Mouse (Mus musculus): Measurements from ENCODE around the gene Ms4a8a. TPM values are rescaled to one million over a fixed set of nuclear protein-coding genes. Genes with fewer than 3 reads are reported as not detected.

The Ms4a8a gene
- 0.20 TPM for polyA plus RNA-seq (2014; fragmentation: Illumina TruSeq; extraction: RNeasy Lipid Tissue Mini Kit (QIAGEN cat#74804); ENCODE audit: low read depth, low replicate concordance)

DNA sequence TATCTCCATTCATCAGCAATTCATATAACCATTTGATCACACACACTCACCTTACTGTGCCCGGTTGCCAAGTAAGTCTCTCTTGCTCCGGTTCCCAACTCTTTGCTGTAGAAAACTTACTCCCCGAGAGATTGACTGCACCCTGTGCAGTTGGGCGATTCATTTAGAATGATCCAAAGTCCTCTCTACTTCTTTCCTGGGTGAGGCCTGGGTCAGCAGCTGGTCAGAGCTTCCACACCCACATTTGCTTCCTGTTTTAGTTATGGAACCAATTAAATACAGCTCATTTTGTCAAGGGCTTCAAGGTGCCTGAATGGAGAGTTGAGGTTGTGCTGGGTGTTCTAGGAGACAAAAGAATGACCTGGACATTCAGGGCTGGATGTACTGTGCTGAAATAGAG, at the start of gene Ms4a8a:
TSS of gene Ms4a8a (minus strand) at position 169 of the 400 bp plus-strand sequence.

DNA sequence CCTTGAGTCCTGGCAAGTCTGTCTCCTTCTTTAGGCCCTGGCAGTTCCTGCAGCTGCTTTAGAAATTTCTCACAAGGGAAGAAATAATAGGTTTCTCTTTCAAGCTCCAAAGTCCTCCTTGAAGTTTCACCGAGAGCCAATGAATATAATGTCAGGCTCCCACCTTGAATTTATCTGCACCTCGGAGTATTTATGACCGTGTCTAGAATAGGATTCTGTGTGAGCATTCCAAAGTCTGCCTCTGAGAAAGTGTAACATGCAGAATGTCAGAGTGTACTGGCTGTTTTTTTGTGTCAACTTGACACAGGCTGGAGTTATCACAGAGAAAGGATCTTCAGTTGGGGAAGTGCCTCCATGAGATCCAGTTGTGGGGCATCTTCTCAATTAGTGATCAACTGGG, 63.0 kb downstream of the Ms4a8a start, which contains the start of gene Ms4a18:
TSS of gene Ms4a18 (minus strand) at position 141 of the 400 bp plus-strand sequence.

Other genes with a start within 250 kb of the Ms4a8a start
- 0.32 TPM for gene Slc15a3, start 241.4 kb downstream of the Ms4a8a start, polyA plus RNA-seq (2014; fragmentation: Illumina TruSeq; extraction: RNeasy Lipid Tissue Mini Kit (QIAGEN cat#74804); ENCODE audit: low read depth, low replicate concordance)
- not detected for gene Tmem132a, start 211.2 kb downstream of the Ms4a8a start, polyA plus RNA-seq (2014; fragmentation: Illumina TruSeq; extraction: RNeasy Lipid Tissue Mini Kit (QIAGEN cat#74804); ENCODE audit: low read depth, low replicate concordance)
- 10.3 TPM for gene Tmem109, start 199.1 kb downstream of the Ms4a8a start, polyA plus RNA-seq (2014; fragmentation: Illumina TruSeq; extraction: RNeasy Lipid Tissue Mini Kit (QIAGEN cat#74804); ENCODE audit: low read depth, low replicate concordance)
- gene Prpf19, start 185.9 kb downstream of the Ms4a8a start, polyA plus RNA-seq (2014; fragmentation: Illumina TruSeq; extraction: RNeasy Lipid Tissue Mini Kit (QIAGEN cat#74804); ENCODE audit: low read depth, low replicate concordance) = 34.5 TPM
- not detected for gene Zp1, start 160.5 kb downstream of the Ms4a8a start, polyA plus RNA-seq (2014; fragmentation: Illumina TruSeq; extraction: RNeasy Lipid Tissue Mini Kit (QIAGEN cat#74804); ENCODE audit: low read depth, low replicate concordance)
- gene Ptgdr2, start 143.9 kb downstream of the Ms4a8a start, polyA plus RNA-seq (2014; fragmentation: Illumina TruSeq; extraction: RNeasy Lipid Tissue Mini Kit (QIAGEN cat#74804); ENCODE audit: low read depth, low replicate concordance) = 0.27 TPM
- 4.6 TPM for gene Ccdc86, start 131.8 kb downstream of the Ms4a8a start, polyA plus RNA-seq (2014; fragmentation: Illumina TruSeq; extraction: RNeasy Lipid Tissue Mini Kit (QIAGEN cat#74804); ENCODE audit: low read depth, low replicate concordance)
- 0.42 TPM for gene Ms4a10, start 106.4 kb downstream of the Ms4a8a start, polyA plus RNA-seq (2014; fragmentation: Illumina TruSeq; extraction: RNeasy Lipid Tissue Mini Kit (QIAGEN cat#74804); ENCODE audit: low read depth, low replicate concordance)
- not detected for gene Ms4a15, start 87.9 kb downstream of the Ms4a8a start, polyA plus RNA-seq (2014; fragmentation: Illumina TruSeq; extraction: RNeasy Lipid Tissue Mini Kit (QIAGEN cat#74804); ENCODE audit: low read depth, low replicate concordance)
- 2.0 TPM for gene Ms4a18, start 63.1 kb downstream of the Ms4a8a start, polyA plus RNA-seq (2014; fragmentation: Illumina TruSeq; extraction: RNeasy Lipid Tissue Mini Kit (QIAGEN cat#74804); ENCODE audit: low read depth, low replicate concordance)
- 685 TPM for gene 1700017D01Rik, start 49.8 kb upstream of the Ms4a8a start, polyA plus RNA-seq (2014; fragmentation: Illumina TruSeq; extraction: RNeasy Lipid Tissue Mini Kit (QIAGEN cat#74804); ENCODE audit: low read depth, low replicate concordance)
- 438 TPM for gene 1700025F22Rik, start 84.2 kb upstream of the Ms4a8a start, polyA plus RNA-seq (2014; fragmentation: Illumina TruSeq; extraction: RNeasy Lipid Tissue Mini Kit (QIAGEN cat#74804); ENCODE audit: low read depth, low replicate concordance)
- gene Ms4a13, start 115.6 kb upstream of the Ms4a8a start, polyA plus RNA-seq (2014; fragmentation: Illumina TruSeq; extraction: RNeasy Lipid Tissue Mini Kit (QIAGEN cat#74804); ENCODE audit: low read depth, low replicate concordance) = 489 TPM
- gene Ms4a12, start 151.3 kb upstream of the Ms4a8a start, polyA plus RNA-seq (2014; fragmentation: Illumina TruSeq; extraction: RNeasy Lipid Tissue Mini Kit (QIAGEN cat#74804); ENCODE audit: low read depth, low replicate concordance) = not detected
- gene Ms4a1, start 185.1 kb upstream of the Ms4a8a start, polyA plus RNA-seq (2014; fragmentation: Illumina TruSeq; extraction: RNeasy Lipid Tissue Mini Kit (QIAGEN cat#74804); ENCODE audit: low read depth, low replicate concordance) = 0.45 TPM
- 1,388 TPM for gene Ms4a5, start 202.8 kb upstream of the Ms4a8a start, polyA plus RNA-seq (2014; fragmentation: Illumina TruSeq; extraction: RNeasy Lipid Tissue Mini Kit (QIAGEN cat#74804); ENCODE audit: low read depth, low replicate concordance)
- gene Ms4a14, start 233.4 kb upstream of the Ms4a8a start, polyA plus RNA-seq (2014; fragmentation: Illumina TruSeq; extraction: RNeasy Lipid Tissue Mini Kit (QIAGEN cat#74804); ENCODE audit: low read depth, low replicate concordance) = 959 TPM